Mouse (Mus musculus) heart, postnatal 0 days (tissue): ENCODE measurements at regions not wholly inside any gene's neighbourhood (a gene's known extent, or its start where the extent isn't known, plus 50 kb on each side); places are given as distances from the start of the nearest gene placed in this dataset.

Source experiments
- CTCF ChIP-seq: IDR thresholded peaks from 2 replicates; pipeline ENCODE4 v1.5.1; 2016; ENCODE audit warnings: antibody characterized with exemption, control low read depth, low read depth
- EP300 ChIP-seq: IDR thresholded peaks from 2 replicates; pipeline ENCODE4 v1.6.1; 2016; ENCODE audit warnings: antibody characterized with exemption, low read depth

DNA sequence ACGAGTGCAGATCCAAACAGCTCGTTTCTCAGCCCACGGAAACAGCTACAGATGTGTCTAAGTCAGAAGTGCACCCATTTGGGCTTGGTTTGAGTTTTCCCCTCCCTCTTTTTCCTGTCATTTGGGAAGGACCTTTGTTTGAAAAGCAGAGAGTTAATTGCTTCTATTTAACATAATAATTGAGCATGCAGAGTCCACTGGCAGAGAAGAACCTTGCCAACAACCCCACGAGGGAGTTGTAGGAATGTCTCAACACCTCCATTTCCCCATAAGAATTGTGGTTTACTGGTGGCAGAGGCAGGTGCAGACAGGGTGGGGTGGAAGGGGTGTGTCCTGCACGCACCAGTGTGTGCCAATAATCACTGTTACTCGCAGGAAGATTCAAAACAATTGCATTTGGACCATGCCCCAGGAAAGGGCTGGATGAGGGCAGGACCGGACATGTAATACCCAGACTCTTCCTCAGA lies 126.3 kb downstream of the Tas2r134 start:
- TF ChIP-seq CTCF: no peak
- no peak for TF ChIP-seq EP300
